Mouse (Mus musculus) liver, postnatal 0 days (tissue): Measurements from ENCODE around the gene St6galnac3.

ENCODE experiments used
- CTCF ChIP-seq: sonication (generic); IDR thresholded peaks from 2 replicates; pipeline ENCODE4 v1.5.1; 2016; ENCODE audit warnings: antibody characterized with exemption, low read depth
- EP300 ChIP-seq: IDR thresholded peaks from 2 replicates; pipeline ENCODE4 v1.6.1; 2016; ENCODE audit warnings: antibody characterized with exemption, low read depth, mild to moderate bottlenecking

DNA sequence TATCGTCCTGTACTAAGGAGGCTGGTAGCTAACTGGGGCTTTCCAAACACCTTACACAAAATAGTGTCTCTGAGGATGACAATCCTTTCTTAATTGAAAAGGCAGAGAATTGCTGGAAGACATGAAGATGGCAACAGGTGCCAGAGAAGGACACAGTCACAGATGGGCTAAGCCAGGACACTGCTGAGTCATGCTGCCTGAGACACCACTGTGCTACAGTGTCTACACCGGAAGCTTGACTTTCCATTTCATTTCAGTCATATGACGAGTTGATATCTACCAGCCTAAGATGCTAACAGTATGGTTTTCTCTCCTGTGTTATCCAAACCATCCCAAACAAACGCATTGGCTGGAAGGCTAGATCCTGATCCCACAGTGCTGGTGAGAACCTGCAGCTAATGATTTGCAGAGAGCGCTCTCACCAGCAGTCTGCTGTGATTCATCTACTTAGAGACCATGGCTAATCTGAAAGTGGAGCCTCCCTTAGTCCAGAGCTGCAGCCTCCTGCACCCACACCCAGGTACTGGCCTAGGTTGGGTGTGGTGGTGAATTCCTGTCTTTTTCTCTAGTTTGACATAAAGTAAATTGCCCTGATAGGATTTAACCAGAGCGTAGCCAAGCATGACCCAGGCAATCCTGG, 433.4 kb downstream of the St6galnac3 start:
- TF ChIP-seq CTCF, result no peak
- TF ChIP-seq EP300, result no peak
